ENCODE assay signal across 12 mouse cellular contexts in genomic region chr14:25310671-25311151, GRCm38 (mm10).
DNase-seq lines count a peak whose midpoint lies in the region; ATAC-seq and TF ChIP-seq lines count a peak whose summit lies in the region.
"Had no signal": no experiment of that assay in that cellular context is flagged by ENCODE, and none has a peak within 500 bp of the region (broad histone marks: within the 10 kb centered on the region; RNA-seq: fewer than 3 reads in every experiment).

No protein-coding gene starts in this region.

- H3K9me3 ChIP-seq in liver, embryonic 11.5 days (ENCODE audit: control insufficient read depth, low read length): no peaks in the 10 kb centered on the region
- no peaks in the 10 kb centered on the region for H3K9me3 ChIP-seq in limb, embryonic 15.5 days
- no peaks in the 10 kb centered on the region for H3K9me3 ChIP-seq in forebrain, embryonic 16.5 days (ENCODE audit: control insufficient read depth, low read length)
- H3K9me3 ChIP-seq: hindbrain, embryonic 12.5 days; neural tube, embryonic 12.5 days had no signal

- no peak overlapping the region for H3K27ac ChIP-seq in liver, adult 2 months (replicated peaks; ENCODE audit: insufficient read depth, low read depth, low read length)
- H3K27ac ChIP-seq in liver, embryonic 11.5 days (ENCODE audit: low read depth, low read length): no peak overlapping the region
- no peak overlapping the region for H3K27ac ChIP-seq in heart, adult 2 months
- H3K27ac ChIP-seq in limb, embryonic 15.5 days: peak overlapping the region; percentile 33; the same call in 1 of the 2 replicates
- no peak overlapping the region for H3K27ac ChIP-seq in forebrain, embryonic 16.5 days (ENCODE audit: low read length)
- H3K27ac ChIP-seq: hindbrain, embryonic 12.5 days; macrophage; neural tube, embryonic 12.5 days had no signal

- TF ChIP-seq CTCF in liver, adult 2 months (IDR thresholded peaks at IDR 0.05; ENCODE audit: low read depth, low read length): no peak
- no peak for TF ChIP-seq CTCF in heart, adult 2 months (IDR thresholded peaks at IDR 0.05)

- no peaks in the 10 kb centered on the region for H3K27me3 ChIP-seq in liver, adult 2 months (ENCODE audit: control insufficient read depth, insufficient read depth, low read length)
- no peaks in the 10 kb centered on the region for H3K27me3 ChIP-seq in liver, embryonic 11.5 days (replicated peaks; ENCODE audit: control insufficient read depth, insufficient read depth, low read length)
- no peaks in the 10 kb centered on the region for H3K27me3 ChIP-seq in heart, adult 2 months (ENCODE audit: control insufficient read depth, insufficient read depth, low read length)
- H3K27me3 ChIP-seq in limb, embryonic 15.5 days: no peaks in the 10 kb centered on the region
- no peaks in the 10 kb centered on the region for H3K27me3 ChIP-seq in forebrain, embryonic 16.5 days (replicated peaks; ENCODE audit: control insufficient read depth, insufficient read depth, low read length)
- H3K27me3 ChIP-seq: neural tube, embryonic 12.5 days had no signal

- DNase-seq in liver, adult 2 months (ENCODE audit: extremely low read depth, low read depth, low spot score): peak; percentile 54
- DNase-seq in liver, embryonic 11.5 days (ENCODE audit: low spot score): no peak
- peak; percentile 40 to 55 for DNase-seq in heart, adult 2 months
- DNase-seq in heart, postnatal 25 days (ENCODE audit: low spot score): peak; percentile 20
- no peak for DNase-seq in left cerebral cortex, postnatal 4 days
- DNase-seq: cerebellum, adult 2 months; right cerebral cortex, postnatal 25 days had no signal

- no peak overlapping the region for H3K4me2 ChIP-seq in liver, embryonic 11.5 days
- no peak overlapping the region for H3K4me2 ChIP-seq in limb, embryonic 15.5 days
- H3K4me2 ChIP-seq in forebrain, embryonic 16.5 days (ENCODE audit: low read length): no peak overlapping the region
- H3K4me2 ChIP-seq: hindbrain, embryonic 12.5 days; neural tube, embryonic 12.5 days had no signal

- TF ChIP-seq POLR2A in liver, adult 2 months (IDR thresholded peaks at IDR 0.05; ENCODE audit: extremely low read depth, insufficient read depth, low read length): no peak
- no peak for TF ChIP-seq POLR2A in heart, adult 2 months (IDR thresholded peaks at IDR 0.05; ENCODE audit: insufficient read depth, low read depth, low read length)

- 0 out of 2 replicates have a peak, but pooled peaks have one; percentile 30 for TF ChIP-seq EP300 in heart, adult 2 months (IDR thresholded peaks at IDR 0.05; ENCODE audit: insufficient read depth, low read depth, low read length)

- no peak overlapping the region for H3K4me3 ChIP-seq in liver, adult 2 months (ENCODE audit: insufficient read depth, low read depth, low read length)
- H3K4me3 ChIP-seq in liver, embryonic 11.5 days (ENCODE audit: low read depth, low read length): no peak overlapping the region
- H3K4me3 ChIP-seq in heart, adult 2 months: no peak overlapping the region
- no peak overlapping the region for H3K4me3 ChIP-seq in limb, embryonic 15.5 days
- no peak overlapping the region for H3K4me3 ChIP-seq in forebrain, embryonic 16.5 days (replicated peaks; ENCODE audit: low read length)
- H3K4me3 ChIP-seq: hindbrain, embryonic 12.5 days; neural tube, embryonic 12.5 days had no signal

- H3K36me3 ChIP-seq in liver, adult 2 months (ENCODE audit: control insufficient read depth, insufficient read depth, low read length): no peaks in the 10 kb centered on the region
- H3K36me3 ChIP-seq in liver, embryonic 11.5 days (ENCODE audit: control insufficient read depth, insufficient read depth, low read length): no peaks in the 10 kb centered on the region
- no peaks in the 10 kb centered on the region for H3K36me3 ChIP-seq in heart, adult 2 months (ENCODE audit: control insufficient read depth, insufficient read depth, low read length)
- no peaks in the 10 kb centered on the region for H3K36me3 ChIP-seq in limb, embryonic 15.5 days
- no peaks in the 10 kb centered on the region for H3K36me3 ChIP-seq in forebrain, embryonic 16.5 days (ENCODE audit: control insufficient read depth, insufficient read depth)
- H3K36me3 ChIP-seq: hindbrain, embryonic 12.5 days; neural tube, embryonic 12.5 days had no signal

- H3K79me2 ChIP-seq in liver, adult 2 months (ENCODE audit: control insufficient read depth, insufficient read depth, low read length): no peaks in the 10 kb centered on the region
- H3K79me2 ChIP-seq in heart, adult 2 months (replicated peaks; ENCODE audit: control insufficient read depth, insufficient read depth, low read length): no peaks in the 10 kb centered on the region

- 36% methylated on average over 4 of the region's 4 CpGs for WGBS in liver, adult 2 months
- 56% methylated on average over 4 of the region's 4 CpGs for WGBS in liver, embryonic 11.5 days
- WGBS in heart, adult 2 months: 32% methylated on average over 4 of the region's 4 CpGs
- WGBS in limb, embryonic 15.5 days: 45% methylated on average over 4 of the region's 4 CpGs
- WGBS in forebrain, embryonic 16.5 days: 52% methylated on average over 4 of the region's 4 CpGs

- H3K9ac ChIP-seq in liver, adult 2 months (ENCODE audit: low read depth, low read length): no peak overlapping the region
- no peak overlapping the region for H3K9ac ChIP-seq in liver, embryonic 11.5 days (ENCODE audit: low read depth, low read length)
- H3K9ac ChIP-seq in heart, adult 2 months (ENCODE audit: low read depth, low read length): no peak overlapping the region
- H3K9ac ChIP-seq in limb, embryonic 15.5 days: no peak overlapping the region
- H3K9ac ChIP-seq in forebrain, embryonic 16.5 days (replicated peaks; ENCODE audit: low read depth, low read length): no peak overlapping the region
- H3K9ac ChIP-seq: hindbrain, embryonic 12.5 days; neural tube, embryonic 12.5 days had no signal

- intact Hi-C loops in heart, adult 2 months (cut with DNase I): loop anchor here (2.0 kb wide), 1 partner anchor 60 kb away; no protein-coding TSS in a partner anchor
- intact Hi-C loops in heart, postnatal 25 days (cut with DNase I): loop anchor here (5.0 kb wide), 2 partner anchors 37 to 252 kb away; no protein-coding TSS in a partner anchor
- intact Hi-C loops in left cerebral cortex, postnatal 4 days (cut with DNase I): no loop called here

- ATAC-seq in liver, embryonic 11.5 days (replicated peaks; ENCODE audit: low FRiP score): no peak
- ATAC-seq in limb, embryonic 15.5 days (ENCODE audit: insufficient number of reproducible peaks, low FRiP score, low TSS enrichment, low read depth): no peak
- ATAC-seq in forebrain, embryonic 16.5 days: no peak

- peaks cover 5% of the 10 kb centered on the region; the same call in 1 of the 2 replicates for H3K4me1 ChIP-seq in liver, adult 2 months (ENCODE audit: control insufficient read depth, insufficient read depth, low read length)
- no peaks in the 10 kb centered on the region; the same call in 1 of the 2 replicates for H3K4me1 ChIP-seq in liver, embryonic 11.5 days (replicated peaks; ENCODE audit: control insufficient read depth, insufficient read depth, low read length)
- peaks cover 10% of the 10 kb centered on the region for H3K4me1 ChIP-seq in heart, adult 2 months (ENCODE audit: control insufficient read depth, insufficient read depth, low read length)
- peaks cover 21% of the 10 kb centered on the region for H3K4me1 ChIP-seq in limb, embryonic 15.5 days
- peaks cover 7% of the 10 kb centered on the region; the same call in 1 of the 2 replicates for H3K4me1 ChIP-seq in forebrain, embryonic 16.5 days (replicated peaks; ENCODE audit: control insufficient read depth, insufficient read depth, low read length)

Comparison
In these comparisons a context has a peak if more than half of its experiments do, and no peak if none do; other contexts are left out.
1. DNase-seq: peak in liver, adult 2 months (single experiment), heart, adult 2 months (2 of 2) and heart, postnatal 25 days (single experiment); none in liver, embryonic 11.5 days (single experiment) and left cerebral cortex, postnatal 4 days (single experiment).